Mouse (Mus musculus) cerebellum, postnatal 36 days (tissue): ENCODE results near the gene Tdrkh.

ENCODE experiments used
- DNase-seq, 2 experiments: peaks; one replicate each; pipeline ENCODE4 v3.0.0; 2021 to 2022; ENCODE audit warnings: mixed read lengths in 2 of 2

Tdrkh gene

DNA sequence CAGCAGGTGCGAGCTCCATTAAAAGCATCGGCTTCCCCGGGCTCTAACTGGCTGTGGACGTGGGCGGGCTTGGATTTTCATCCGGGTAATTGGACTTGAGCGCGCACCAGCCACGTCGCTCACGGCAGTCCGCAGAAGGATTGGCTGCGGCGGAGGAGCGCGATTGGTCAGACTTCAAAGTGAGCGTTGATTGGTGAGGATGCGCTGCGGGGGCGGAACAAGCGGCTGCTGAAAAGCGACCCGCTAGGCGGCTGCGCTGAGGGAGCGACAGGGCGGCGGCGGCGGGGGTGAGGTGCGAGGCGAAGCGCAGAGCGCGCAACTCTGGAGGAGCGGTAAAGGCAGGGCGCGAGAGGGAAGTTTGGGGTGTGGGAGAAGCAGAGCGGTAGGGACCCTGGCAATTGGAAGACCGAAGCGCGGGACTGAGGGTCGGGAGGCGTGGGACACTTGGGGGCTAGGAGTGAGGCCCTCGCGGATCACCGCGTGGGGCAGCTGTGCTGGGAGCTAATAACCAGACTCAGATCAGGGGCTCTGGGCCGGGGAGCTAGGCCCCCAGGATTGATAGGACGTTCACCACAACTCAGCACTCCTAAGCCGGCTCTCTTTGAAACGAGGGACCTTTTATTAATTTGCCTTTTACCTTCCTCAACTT, at the start of gene Tdrkh:
Gene Tdrkh, plus strand, starts transcription at position 243 of the 649 bp plus-strand sequence.
- peak; percentile 97 to 98 for DNase-seq

GRCm38 (mm10) chr3:94363291-94364153, 49.6 kb upstream of the Tdrkh start:
- peak; percentile 60 to 69 for DNase-seq

DNA sequence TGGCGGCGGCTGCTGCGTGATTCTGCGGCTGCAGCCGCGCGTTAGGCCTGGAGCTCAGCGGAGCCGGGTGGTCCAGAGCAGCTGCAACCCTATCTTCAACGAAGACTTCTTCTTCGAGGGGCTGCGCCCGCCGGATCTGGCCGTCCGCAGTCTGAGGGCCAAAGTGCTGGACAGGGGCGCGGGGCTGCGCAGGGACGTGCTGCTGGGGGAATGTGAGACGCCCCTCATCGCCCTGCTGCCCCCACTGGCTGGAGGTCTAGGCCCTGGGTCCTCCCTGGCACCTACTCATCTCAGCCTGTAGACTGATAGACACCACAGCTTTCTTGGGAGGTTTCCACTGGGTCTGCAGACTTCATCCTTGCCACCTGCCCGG, 48.9 kb upstream of the Tdrkh start:
- no peak for DNase-seq

GRCm38 (mm10) chr3:94366761-94367160, 46.3 kb upstream of the Tdrkh start:
- peak; percentile 77 to 88 for DNase-seq

GRCm38 (mm10) chr3:94367511-94367910, 45.6 kb upstream of the Tdrkh start:
- no peak for DNase-seq

DNA sequence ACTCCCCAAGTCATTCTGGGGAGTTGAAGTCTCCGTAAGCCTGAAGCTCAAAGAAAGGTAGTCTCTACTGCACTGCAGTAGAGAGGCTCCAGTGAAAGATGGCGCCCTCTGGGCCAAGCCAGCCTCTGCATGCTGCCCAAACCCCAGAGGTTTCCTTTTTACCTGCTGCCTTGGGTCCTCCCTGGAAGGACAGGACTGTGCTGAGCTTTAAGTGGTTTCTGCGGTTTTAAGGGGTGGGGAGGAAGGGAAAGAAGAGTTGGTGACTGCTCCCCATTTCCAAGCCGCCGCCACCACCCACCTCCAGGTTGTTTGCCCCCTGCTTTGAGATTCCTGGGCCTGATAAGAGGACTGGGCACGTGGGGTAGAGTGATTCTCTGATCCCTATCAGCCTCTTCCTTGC, 44.4 kb upstream of the Tdrkh start:
- no peak for DNase-seq

DNA sequence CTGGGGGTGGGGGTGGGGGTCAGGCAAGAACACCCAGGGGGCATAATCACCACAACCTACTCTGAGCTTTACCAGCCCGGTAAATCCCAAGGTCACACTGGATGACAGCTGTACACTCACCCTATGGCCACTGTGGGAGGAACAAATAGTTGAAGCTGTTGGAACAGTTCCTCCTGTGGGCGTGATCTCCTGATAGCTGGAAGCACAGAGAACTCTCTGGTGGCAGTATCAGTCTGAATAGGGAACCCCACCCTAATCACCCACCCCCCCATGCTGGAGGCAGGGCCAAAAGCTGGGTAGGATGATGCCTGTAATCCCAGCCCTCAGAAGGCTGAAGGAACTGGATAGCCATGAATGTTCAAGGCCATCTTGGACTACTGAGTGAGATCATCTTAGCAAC, 43.4 kb upstream of the Tdrkh start:
- DNase-seq, result no peak

DNA sequence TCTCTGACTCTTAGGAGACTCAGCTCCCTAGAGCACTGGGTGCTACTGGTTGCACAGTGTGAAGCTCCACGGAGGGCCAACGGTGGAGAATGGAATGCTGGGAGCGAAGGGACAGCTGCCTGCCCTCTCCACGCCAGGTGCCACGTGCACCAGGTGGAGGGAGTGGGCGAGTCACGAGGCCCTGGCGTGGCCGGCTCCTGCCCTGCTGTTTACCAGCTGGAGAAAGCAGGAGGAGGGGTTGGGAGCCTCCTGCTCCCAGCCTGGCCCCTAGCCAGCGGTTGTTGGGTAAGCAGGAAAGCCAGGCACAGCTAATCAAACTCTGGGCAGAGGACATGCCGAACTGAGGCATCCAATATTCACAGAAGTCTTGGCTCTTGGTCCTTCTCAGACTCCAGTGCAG, 41.4 kb upstream of the Tdrkh start:
- DNase-seq, result peak; percentile 47 to 72

DNA sequence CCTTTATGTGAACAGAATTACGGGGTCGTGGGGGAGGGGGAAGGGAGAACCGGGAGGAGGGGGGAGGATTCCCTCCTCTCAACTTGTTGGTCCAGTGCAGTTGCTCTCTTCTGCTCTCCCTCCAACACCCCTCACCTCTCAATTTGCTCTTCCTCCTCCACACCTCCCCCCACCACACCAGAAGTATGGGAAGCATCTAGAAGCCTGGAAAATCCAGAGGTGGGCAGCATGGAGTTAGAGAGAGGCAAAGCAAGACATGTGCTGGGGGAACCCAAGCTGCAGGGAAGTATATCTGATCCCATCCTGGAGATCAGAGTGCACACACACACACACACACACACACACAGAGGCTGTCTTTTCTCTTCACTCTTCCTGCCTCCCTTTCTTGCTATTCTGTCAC, 41.0 kb upstream of the Tdrkh start:
- no peak for DNase-seq

DNA sequence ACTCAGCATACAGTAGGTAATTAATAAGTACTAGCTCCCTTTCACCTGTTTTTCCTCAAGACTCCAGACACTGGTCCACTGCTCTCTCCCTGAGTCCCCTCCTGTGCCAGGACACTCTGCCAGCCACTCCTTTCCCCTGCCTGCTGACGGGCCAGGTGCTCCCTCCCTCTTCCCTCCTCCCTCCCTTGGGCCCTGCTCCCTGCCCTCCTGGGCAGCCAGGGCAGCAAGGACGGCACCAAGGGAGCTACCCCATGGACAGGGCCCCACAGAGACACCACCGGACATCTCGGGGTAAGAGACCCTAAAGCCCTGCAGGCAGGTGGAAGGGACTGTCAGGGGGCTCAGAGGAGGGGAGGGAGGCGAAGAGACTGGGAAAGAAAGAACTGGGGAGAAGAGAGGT, 40.4 kb upstream of the Tdrkh start, which contains the start of gene Rorc:
Gene Rorc, plus strand, starts transcription at position 154 of the 400 bp plus-strand sequence.
- DNase-seq, result peak; percentile 44 to 64

DNA sequence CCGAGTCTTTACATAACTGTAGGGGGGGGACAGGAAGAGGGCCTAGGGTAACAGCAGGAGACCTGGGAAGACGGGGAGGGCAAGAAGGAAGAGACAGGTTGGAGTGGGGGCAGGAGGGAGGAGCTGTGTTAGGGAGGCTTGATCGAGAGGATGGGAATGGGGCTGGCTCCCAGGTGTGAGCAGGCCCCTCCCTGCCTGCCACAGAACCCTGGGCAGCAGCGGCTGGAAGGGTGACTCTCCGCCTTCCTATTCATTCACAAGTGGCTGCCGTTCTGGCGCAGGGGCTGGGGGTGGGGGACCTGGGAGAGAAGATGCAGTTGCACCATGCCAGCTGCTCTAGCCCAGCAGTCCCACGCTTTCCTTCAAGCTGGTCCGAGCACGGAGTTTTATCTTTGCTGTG, 40.0 kb upstream of the Tdrkh start:
- DNase-seq, result peak; percentile 10 to 33

DNA sequence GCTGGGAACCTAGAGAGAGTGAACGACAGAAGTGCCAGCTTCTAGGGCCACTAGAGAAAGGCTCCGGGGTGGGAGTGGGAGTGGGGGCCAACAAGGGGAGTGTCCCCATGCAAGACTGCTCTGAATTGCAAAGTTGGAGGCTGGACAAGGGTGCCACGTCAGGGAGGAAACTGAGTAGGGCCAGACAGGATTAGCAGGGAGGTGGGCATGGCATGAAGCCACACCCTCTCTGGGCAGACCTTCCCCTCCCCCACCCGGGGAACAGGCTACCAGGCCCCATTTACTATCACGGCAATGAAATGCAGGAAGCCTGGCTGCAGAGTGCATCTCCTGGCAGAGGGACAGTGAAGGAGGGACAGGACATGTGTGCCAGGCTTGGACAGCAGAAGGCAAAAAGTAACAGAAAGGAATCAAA, 39.5 kb upstream of the Tdrkh start:
- peak; percentile 45 to 58 for DNase-seq

- no peak for DNase-seq
Measured at GRCm38 (mm10) chr3:94374636-94375035, 38.4 kb upstream of the Tdrkh start.

DNA sequence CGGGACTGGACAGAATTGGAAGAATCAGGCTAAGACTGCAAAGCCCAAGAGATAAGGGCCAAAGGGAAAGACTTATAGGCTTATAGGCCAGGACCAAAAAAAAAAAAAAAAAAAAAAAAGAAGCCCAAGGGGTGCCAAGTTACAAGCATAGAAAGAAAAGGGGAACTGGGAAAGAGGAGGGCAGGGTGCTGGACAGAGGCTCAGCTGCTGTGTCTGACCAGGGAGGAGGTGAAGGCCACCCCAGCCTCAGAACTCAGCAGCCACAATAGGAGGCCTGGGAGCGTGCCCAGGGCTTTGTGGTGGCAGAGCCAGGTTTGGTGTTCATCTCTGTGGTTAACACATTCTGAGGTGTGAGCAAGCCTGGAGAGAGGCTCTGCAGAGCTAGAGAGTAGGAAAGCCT, 37.9 kb upstream of the Tdrkh start:
- DNase-seq, result no peak

DNA sequence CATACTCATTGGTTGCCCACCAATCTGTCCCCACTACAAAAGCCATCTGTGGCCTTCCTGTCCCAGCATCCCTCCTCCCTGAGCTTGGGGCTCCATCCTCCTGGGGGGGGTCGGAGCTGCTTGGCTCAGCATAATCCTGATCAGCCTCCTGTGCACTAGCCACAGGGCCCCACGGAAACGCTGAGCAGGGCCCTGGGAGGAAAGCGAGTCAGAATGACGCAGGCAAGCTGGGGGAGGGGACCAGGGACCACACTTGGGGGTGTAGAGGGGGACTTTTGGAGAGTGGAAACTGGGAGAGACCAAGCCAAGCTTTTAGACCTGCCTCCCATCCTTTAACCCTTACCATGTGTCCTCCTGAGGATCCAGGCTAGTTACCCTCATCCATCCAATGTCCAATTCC, 37.2 kb upstream of the Tdrkh start:
- DNase-seq, result no peak

DNA sequence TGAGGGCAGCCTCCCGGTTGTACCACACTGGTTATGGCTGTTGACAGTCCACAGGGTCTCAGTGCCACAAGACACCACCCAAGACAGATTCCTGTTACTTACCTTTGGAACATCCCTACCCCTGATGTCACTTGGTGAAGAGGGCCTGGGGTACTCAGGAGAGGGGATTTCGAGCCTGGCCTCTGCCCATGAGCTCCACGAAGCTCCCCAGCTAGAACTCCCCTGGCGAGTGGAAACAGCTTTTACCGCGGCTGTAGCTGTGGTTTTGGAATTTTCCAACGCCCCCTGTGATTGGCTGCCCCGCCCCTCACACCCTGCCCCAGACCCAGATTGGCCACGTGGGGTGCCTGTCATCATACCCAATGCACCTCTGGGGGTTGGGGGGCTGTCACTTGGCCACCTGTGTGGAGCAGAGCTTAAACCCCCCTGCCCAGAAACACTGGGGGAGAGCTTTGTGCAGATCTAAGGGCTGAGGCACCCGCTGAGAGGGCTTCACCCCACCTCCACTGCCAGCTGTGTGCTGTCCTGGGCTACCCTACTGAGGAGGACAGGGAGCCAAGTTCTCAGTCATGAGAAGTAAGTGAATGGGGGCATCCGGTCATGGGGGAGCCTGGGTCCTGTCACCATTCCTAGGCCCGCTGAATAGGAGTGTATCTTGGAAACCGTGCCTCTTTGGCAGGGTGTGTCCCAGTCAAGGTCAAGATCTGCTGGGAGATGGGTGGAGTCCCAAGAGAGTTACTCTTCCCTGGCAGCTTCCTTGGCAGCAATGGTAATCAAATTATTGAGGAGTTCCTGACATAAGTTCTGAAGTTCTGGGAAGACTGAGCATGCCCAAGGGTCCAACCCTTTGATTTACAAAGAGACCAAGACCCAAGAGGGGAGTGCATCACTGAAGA, 35.8 kb upstream of the Tdrkh start:
- DNase-seq, result no peak

- no peak for DNase-seq
Measured at GRCm38 (mm10) chr3:94379831-94380510, 33.1 kb upstream of the Tdrkh start.

DNA sequence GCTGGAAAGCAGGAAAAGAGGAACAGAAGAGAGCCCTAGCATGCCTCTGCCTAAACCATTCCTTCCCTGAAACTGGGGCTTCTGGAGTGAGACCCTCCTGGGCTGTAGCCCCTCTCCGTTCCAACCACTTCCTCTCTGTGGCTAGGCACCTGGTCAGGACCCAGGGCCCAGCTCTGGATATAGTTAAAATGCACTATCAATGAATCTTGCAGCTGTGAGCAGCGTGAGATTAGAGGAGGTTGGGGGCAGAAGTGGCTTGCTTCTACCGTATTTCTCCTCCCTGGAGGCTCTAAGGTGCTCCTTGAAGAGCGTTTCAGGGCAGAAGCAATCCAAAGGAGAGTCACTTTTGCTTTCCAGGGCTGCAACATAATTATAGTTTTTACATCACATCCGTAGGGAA, 30.8 kb upstream of the Tdrkh start:
- no peak for DNase-seq

DNA sequence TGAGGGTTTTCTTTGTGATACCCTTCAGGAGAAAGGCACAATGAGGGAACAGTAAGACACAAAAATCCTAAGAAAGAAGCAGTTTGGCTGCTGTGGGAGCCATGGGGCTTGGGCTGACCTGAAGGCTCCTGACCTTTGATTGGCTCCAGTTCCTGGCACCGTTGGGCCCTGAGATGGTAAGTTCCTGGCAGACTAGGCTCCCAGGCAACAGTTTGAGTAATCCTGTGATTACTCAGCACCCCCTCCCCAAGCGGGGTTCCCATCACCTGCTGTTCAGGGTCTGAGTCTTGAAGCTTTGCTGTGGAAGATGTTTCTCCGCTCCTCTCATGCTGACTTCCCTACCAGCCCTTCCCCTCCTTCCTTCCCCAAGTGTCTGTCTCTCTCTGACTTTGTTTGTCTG, 29.6 kb upstream of the Tdrkh start:
- no peak for DNase-seq

DNA sequence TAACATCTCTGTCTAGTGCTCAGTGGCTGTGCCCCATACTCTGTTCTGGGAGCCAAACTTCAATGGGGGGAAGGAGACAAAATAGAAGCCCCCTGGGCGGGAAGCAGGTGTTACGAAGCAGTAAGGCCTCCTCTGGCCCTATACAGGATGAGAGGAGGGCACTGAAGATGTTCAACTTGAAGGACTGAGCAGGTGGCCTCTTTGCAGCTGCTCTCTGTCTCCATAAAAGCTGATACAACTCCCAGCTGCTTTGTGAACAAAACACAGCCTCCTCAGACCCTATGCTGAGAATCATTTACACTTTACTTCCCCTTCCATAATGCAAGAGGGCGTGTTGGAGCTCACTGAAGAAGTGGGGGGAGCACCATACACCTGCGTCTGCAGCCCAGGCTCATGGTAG, 26.4 kb upstream of the Tdrkh start:
- DNase-seq, result no peak

DNA sequence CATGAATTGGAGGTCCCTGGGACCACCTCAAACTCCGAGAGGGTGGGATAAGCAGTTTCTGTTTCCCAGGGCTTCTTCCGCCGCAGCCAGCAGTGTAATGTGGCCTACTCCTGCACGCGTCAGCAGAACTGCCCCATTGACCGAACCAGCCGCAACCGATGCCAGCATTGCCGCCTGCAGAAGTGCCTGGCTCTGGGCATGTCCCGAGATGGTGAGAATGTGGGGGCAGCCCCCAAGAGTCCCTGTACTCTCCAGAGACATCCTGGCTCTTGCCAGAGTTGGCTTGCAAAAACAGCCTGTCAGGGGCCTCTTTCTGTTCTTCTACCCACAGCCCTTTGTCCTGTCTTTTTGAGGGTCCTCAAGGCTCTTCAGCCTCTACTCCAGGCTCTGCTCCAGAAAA, 25.7 kb upstream of the Tdrkh start:
- DNase-seq, result no peak

DNA sequence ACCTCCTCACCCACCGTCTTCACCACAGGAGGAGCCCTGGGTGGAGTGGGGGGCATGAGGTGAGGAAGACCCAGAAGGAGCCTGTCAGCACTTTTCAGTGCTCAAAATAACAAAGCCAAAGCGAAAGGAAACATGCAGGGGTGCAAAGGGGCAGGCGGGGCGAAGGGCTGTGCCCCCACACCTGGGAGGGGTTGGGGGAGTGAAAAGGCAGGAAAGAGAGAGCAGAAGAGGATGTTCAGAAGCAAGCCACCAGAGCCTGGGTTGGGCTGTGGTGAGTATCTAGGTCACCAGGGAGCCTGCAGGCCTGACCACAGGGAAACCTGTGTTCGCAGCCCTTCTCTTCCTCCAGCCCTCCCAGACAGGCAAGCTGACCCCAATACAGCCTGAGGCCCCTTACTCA, 25.0 kb upstream of the Tdrkh start:
- no peak for DNase-seq

- no peak for DNase-seq
Measured at GRCm38 (mm10) chr3:94389420-94389819, 23.7 kb upstream of the Tdrkh start.
